Mouse (Mus musculus): ENCODE results near the gene Zcrb1.
A peak's percentile ranks its signal among the peaks of the same experiment; 100 is the strongest.
"Not testable (repeated sequence)": the region's sequence is repeated elsewhere in the genome, so short reads cannot be mapped to it uniquely, and the experiment has no call there.

Zcrb1 gene

GRCm38 (mm10) chr15:93397826-93398698, at the start of gene Zcrb1, which contains the start of gene Pphln1:
Zcrb1 (minus strand) TSS chr15:93398334.
Pphln1 (plus strand) TSS chr15:93398350.
- peak; percentile 94 for DNase-seq (ENCODE audit: low read depth)

GRCm38 (mm10) chr15:93443676-93444075, 45.5 kb upstream of the Zcrb1 start:
- no peak for DNase-seq (ENCODE audit: low read depth)

GRCm38 (mm10) chr15:93442271-93442670, 44.1 kb upstream of the Zcrb1 start:
- peak; percentile 29 for DNase-seq (ENCODE audit: low read depth)

- DNase-seq (ENCODE audit: low read depth) = peak; percentile 75
Measured at GRCm38 (mm10) chr15:93438663-93439062, 40.5 kb upstream of the Zcrb1 start.

- DNase-seq (ENCODE audit: low read depth) = no peak
Measured at GRCm38 (mm10) chr15:93435998-93436397, 37.9 kb upstream of the Zcrb1 start.

- DNase-seq (ENCODE audit: low read depth) = no peak
Measured at GRCm38 (mm10) chr15:93433811-93434210, 35.7 kb upstream of the Zcrb1 start.

GRCm38 (mm10) chr15:93422537-93422936, 24.4 kb upstream of the Zcrb1 start:
- no peak for DNase-seq (ENCODE audit: low read depth)

GRCm38 (mm10) chr15:93420596-93420995, 22.5 kb upstream of the Zcrb1 start:
- no peak for DNase-seq (ENCODE audit: low read depth)

GRCm38 (mm10) chr15:93416300-93416699, 18.2 kb upstream of the Zcrb1 start:
- no peak for DNase-seq (ENCODE audit: low read depth)

GRCm38 (mm10) chr15:93414456-93414855, 16.3 kb upstream of the Zcrb1 start:
- no peak for DNase-seq (ENCODE audit: low read depth)

GRCm38 (mm10) chr15:93412445-93412844, 14.3 kb upstream of the Zcrb1 start:
- no peak for DNase-seq (ENCODE audit: low read depth)

- DNase-seq (ENCODE audit: low read depth) = no peak
Measured at GRCm38 (mm10) chr15:93406492-93406891, 8.4 kb upstream of the Zcrb1 start.

- DNase-seq (ENCODE audit: low read depth) = peak; percentile 52
Measured at GRCm38 (mm10) chr15:93405446-93405986, 7.4 kb upstream of the Zcrb1 start.

- DNase-seq (ENCODE audit: low read depth) = peak; percentile 11
Measured at GRCm38 (mm10) chr15:93404849-93405248, 6.7 kb upstream of the Zcrb1 start.

- no peak for DNase-seq (ENCODE audit: low read depth)
Measured at GRCm38 (mm10) chr15:93402730-93403129, 4.6 kb upstream of the Zcrb1 start.

- DNase-seq (ENCODE audit: low read depth) = no peak
Measured at GRCm38 (mm10) chr15:93401446-93401845, 3.3 kb upstream of the Zcrb1 start.

GRCm38 (mm10) chr15:93398699-93399540, 786 bp upstream of the Zcrb1 start:
- DNase-seq (ENCODE audit: low read depth) = peak; percentile 27

GRCm38 (mm10) chr15:93397269-93397668, 865 bp downstream of the Zcrb1 start:
- DNase-seq (ENCODE audit: low read depth) = peak; percentile 54

- no peak for DNase-seq (ENCODE audit: low read depth)
Measured at GRCm38 (mm10) chr15:93381337-93381736, 16.8 kb downstream of the Zcrb1 start.

- DNase-seq (ENCODE audit: low read depth) = peak; percentile 79
Measured at GRCm38 (mm10) chr15:93379177-93379576, 19.0 kb downstream of the Zcrb1 start.

- DNase-seq (ENCODE audit: low read depth) = peak; percentile 23
Measured at GRCm38 (mm10) chr15:93375696-93376095, 22.4 kb downstream of the Zcrb1 start.

GRCm38 (mm10) chr15:93372525-93373119, 25.5 kb downstream of the Zcrb1 start:
- DNase-seq (ENCODE audit: low read depth) = not testable (repeated sequence)
